ENCODE assay signal across 15 mouse cellular contexts in genomic region chr12:21495511-21495910, GRCm38 (mm10).
"Had no signal": no experiment of that assay in that cellular context is flagged by ENCODE, and none has a peak within 500 bp of the region (broad histone marks: within the 10 kb centered on the region; RNA-seq: fewer than 3 reads in every experiment).

No protein-coding gene starts in this region.

- H3K4me2 ChIP-seq: lung, embryonic 14.5 days; neural tube, embryonic 15.5 days had no signal

- H3K9me3 ChIP-seq: limb, embryonic 10.5 days; midbrain, embryonic 10.5 days; neural tube, embryonic 15.5 days had no signal

- H3K36me3 ChIP-seq: limb, embryonic 10.5 days; midbrain, embryonic 10.5 days; neural tube, embryonic 15.5 days had no signal

- DNase-seq: kidney, adult 18-20 months; kidney, postnatal 10 days; kidney, postnatal 4 days; lung, embryonic 14.5 days; lung, postnatal 10 days; lung, postnatal 4 days; midbrain, embryonic 14.5 days; right cerebral cortex, adult 18-20 months; right cerebral cortex, postnatal 25 days; thymus, postnatal 14 days had no signal

- H3K27me3 ChIP-seq: neural tube, embryonic 15.5 days had no signal

- H3K27ac ChIP-seq: layer of hippocampus, adult 2 months; limb, embryonic 10.5 days; midbrain, embryonic 10.5 days; neural tube, embryonic 15.5 days had no signal

- H3K4me3 ChIP-seq: layer of hippocampus, adult 2 months; limb, embryonic 10.5 days; midbrain, embryonic 10.5 days; myocyte; neural tube, embryonic 15.5 days had no signal

- H3K4me1 ChIP-seq: limb, embryonic 10.5 days; neural tube, embryonic 15.5 days had no signal

- H3K9ac ChIP-seq: lung, embryonic 14.5 days; neural tube, embryonic 15.5 days had no signal
